Mouse (Mus musculus) heart, postnatal 0 days (tissue): ENCODE results near the gene Olfr221.

Source experiments
- CTCF ChIP-seq: IDR thresholded peaks from 2 replicates; pipeline ENCODE4 v1.5.1; 2016; ENCODE audit warnings: antibody characterized with exemption, control low read depth, low read depth
- EP300 ChIP-seq: IDR thresholded peaks from 2 replicates; pipeline ENCODE4 v1.6.1; 2016; ENCODE audit warnings: antibody characterized with exemption, low read depth

DNA sequence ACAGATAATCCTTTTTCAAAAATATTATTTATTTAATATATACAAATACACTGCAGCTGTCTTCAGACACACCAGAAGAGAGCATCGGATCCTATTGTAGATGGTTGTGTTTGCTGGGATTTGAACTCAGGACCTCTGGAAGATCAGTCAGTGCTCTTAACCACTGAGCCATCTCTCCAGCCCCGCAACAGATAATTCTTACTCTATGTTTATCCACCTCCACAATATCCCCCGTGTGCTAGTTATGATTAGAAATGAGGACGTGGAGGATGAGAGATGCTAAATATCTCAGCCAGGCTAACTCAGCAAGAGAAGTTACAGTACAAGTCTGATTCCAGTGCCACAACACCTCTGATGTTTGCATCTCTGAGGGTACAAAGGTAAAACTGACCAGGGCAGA, 47.8 kb downstream of the Olfr221 start:
- no peak for TF ChIP-seq CTCF
- TF ChIP-seq EP300: no peak
